Mouse (Mus musculus): ENCODE measurements around the gene Txndc2.

DNA sequence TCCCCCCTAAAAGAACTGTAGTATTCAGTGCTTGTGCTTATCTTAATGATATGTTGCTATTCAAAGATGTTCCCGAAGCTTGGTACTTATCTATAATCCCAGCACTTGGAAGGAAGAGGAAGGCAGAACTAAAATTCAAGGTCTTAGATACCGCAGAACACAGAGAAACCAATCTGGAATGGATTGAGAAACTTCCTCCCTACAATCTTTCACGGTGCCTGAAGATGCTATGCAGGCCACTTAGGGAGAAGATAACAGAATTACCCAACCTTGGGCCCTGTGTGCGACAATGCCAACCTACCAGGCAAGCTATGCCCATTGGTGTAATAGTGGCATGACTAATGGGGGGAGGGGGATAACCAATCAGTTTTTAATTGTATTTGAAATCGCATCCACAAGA lies 33.2 kb downstream of the Txndc2 start:
- no peak for TF ChIP-seq CTCF (IDR thresholded peaks at IDR 0.05; ENCODE audit: low read depth)
- TF ChIP-seq EP300 (IDR thresholded peaks at IDR 0.05; ENCODE audit: low read depth), result peak; percentile 69; the same call in 1 of the 2 replicates
